Mouse (Mus musculus) liver, embryonic 12.5 days (tissue): ENCODE data around the gene Gfi1b. TPM values are rescaled to one million over a fixed set of nuclear protein-coding genes. Genes with fewer than 3 reads are reported as not detected.
A peak's percentile ranks its signal among the peaks of the same experiment; 100 is the strongest.

Experiments
- ATAC-seq: fragments of 200-750 bp; cut with Nextera tagmentation; 2 replicates; pipeline ENCODE4 v1.8.0; 2017; ENCODE audit warnings: moderate number of reproducible peaks, mild to moderate bottlenecking, moderate library complexity
- H3K27ac ChIP-seq: fragments of 300-500 bp; sonication (generic); 2 replicates; pipeline ENCODE4 v1.5.1; 2016; ENCODE audit warnings: mild to moderate bottlenecking
- H3K27me3 ChIP-seq: fragments of 300-500 bp; sonication (generic); replicated peaks from 2 replicates; pipeline ENCODE4 v1.6.1; 2016; ENCODE audit warnings: mild to moderate bottlenecking, moderate library complexity
- H3K36me3 ChIP-seq: fragments of 300-500 bp; sonication (generic); 2 replicates; pipeline ENCODE4 v1.6.1; 2016; ENCODE audit warnings: mild to moderate bottlenecking, moderate library complexity
- H3K4me1 ChIP-seq: fragments of 300-500 bp; sonication (generic); 2 replicates; pipeline ENCODE4 v1.6.1; 2016
- H3K4me2 ChIP-seq: fragments of 300-500 bp; sonication (generic); 2 replicates; pipeline ENCODE4 v1.6.1; 2016; ENCODE audit warnings: mild to moderate bottlenecking, moderate library complexity
- H3K4me3 ChIP-seq: fragments of 300-500 bp; sonication (generic); 2 replicates; pipeline ENCODE4 v1.5.1; 2016; ENCODE audit warnings: mild to moderate bottlenecking, moderate library complexity
- H3K9ac ChIP-seq: fragments of 300-500 bp; sonication (generic); 2 replicates; pipeline ENCODE4 v1.6.1; 2016; ENCODE audit warnings: mild to moderate bottlenecking, moderate library complexity
- H3K9me3 ChIP-seq: fragments of 300-500 bp; sonication (generic); replicated peaks from 2 replicates; pipeline ENCODE4 v1.6.1; 2016; ENCODE audit warnings: mild to moderate bottlenecking, moderate library complexity
- WGBS: fragments of 180-500 bp; shearing (Covaris S2); methylation state at CpG from one replicate; pipeline ENCODE4 v1.1.7; 2016; ENCODE audit not compliant: insufficient replicate concordance; 5-methylcytosine and 5-hydroxymethylcytosine counted together
- polyA plus RNA-seq: library from polyadenylated mRNA; unstranded; fragments of >200 nt; fragmentation: Nextera tagmentation; extraction: Ambion mirVana; gene quantifications from 2 replicates; pipeline ENCODE4 v1.2.1, GENCODE M21; 2016

The Gfi1b gene
- polyA plus RNA-seq, 1 experiment from 2014 or later = 117 TPM

- peaks cover 64% of the 10 kb centered on the region for H3K4me1 ChIP-seq
Observed at GRCm38 (mm10) chr2:28620522-28620921, 1.3 kb downstream of the Gfi1b start.

GRCm38 (mm10) chr2:28619369-28619768, 2.4 kb downstream of the Gfi1b start:
- Histone ChIP-seq H3K27ac (peak overlapping the region; percentile 97), H3K27me3 (no peaks in the 10 kb centered on the region), H3K4me1 (peaks cover 76% of the 10 kb centered on the region), H3K4me3 (peak overlapping the region; percentile 78), H3K4me2 (peak overlapping the region; percentile 82), H3K36me3 (peaks cover 44% of the 10 kb centered on the region), H3K9ac (peak overlapping the region; percentile 88), H3K9me3 (no peaks in the 10 kb centered on the region)
- 33% methylated on average over 6 of the region's 6 CpGs for WGBS
- no peak for ATAC-seq

More at GRCm38 (mm10) chr2:28620522-28620921, 1.3 kb downstream of the Gfi1b start:
- Histone ChIP-seq H3K36me3 (peaks cover 32% of the 10 kb centered on the region), H3K27ac (peak overlapping the region; percentile 97), H3K9me3 (no peaks in the 10 kb centered on the region), H3K9ac (peak overlapping the region; percentile 88), H3K4me2 (peak overlapping the region; percentile 82), H3K4me3 (peak overlapping the region; percentile 78), H3K27me3 (no peaks in the 10 kb centered on the region)
- 17% methylated on average over 10 of the region's 10 CpGs for WGBS
- ATAC-seq = no peak

- 20% methylated on average over 6 of the region's 6 CpGs for WGBS
- H3K36me3 ChIP-seq = peaks cover 49% of the 10 kb centered on the region
- H3K4me1 ChIP-seq = peaks cover 81% of the 10 kb centered on the region
- H3K4me2 ChIP-seq = peak overlapping the region; percentile 82
- H3K27me3 ChIP-seq = no peaks in the 10 kb centered on the region
- no peaks in the 10 kb centered on the region for H3K9me3 ChIP-seq
- H3K27ac ChIP-seq = peak overlapping the region; percentile 97
- ATAC-seq = no peak
- peak overlapping the region; percentile 88 for H3K9ac ChIP-seq
- peak overlapping the region; percentile 78 for H3K4me3 ChIP-seq
Observed at GRCm38 (mm10) chr2:28618777-28619336, 2.9 kb downstream of the Gfi1b start.

GRCm38 (mm10) chr2:28617498-28618486, 4.0 kb downstream of the Gfi1b start:
- H3K36me3 ChIP-seq = peaks cover 60% of the 10 kb centered on the region
- 36% methylated on average over 8 of the region's 8 CpGs for WGBS
- peak overlapping the region; percentile 78 for H3K4me3 ChIP-seq
- H3K9ac ChIP-seq = peak overlapping the region; percentile 88
- peak; percentile 50 for ATAC-seq
- no peaks in the 10 kb centered on the region for H3K9me3 ChIP-seq
- H3K4me1 ChIP-seq = peaks cover 83% of the 10 kb centered on the region
- peak overlapping the region; percentile 82 for H3K4me2 ChIP-seq
- no peaks in the 10 kb centered on the region for H3K27me3 ChIP-seq
- peak overlapping the region; percentile 97 for H3K27ac ChIP-seq

- Histone ChIP-seq H3K4me3 (peak overlapping the region; percentile 78), H3K27me3 (no peaks in the 10 kb centered on the region), H3K4me2 (peak overlapping the region; percentile 82), H3K9ac (peak overlapping the region; percentile 88), H3K27ac (peak overlapping the region; percentile 97), H3K9me3 (no peaks in the 10 kb centered on the region), H3K36me3 (peaks cover 69% of the 10 kb centered on the region), H3K4me1 (peaks cover 83% of the 10 kb centered on the region)
- 20% methylated on average over 9 of the region's 9 CpGs for WGBS
- ATAC-seq = peak; percentile 87
Observed at GRCm38 (mm10) chr2:28616874-28617273, 4.9 kb downstream of the Gfi1b start.

GRCm38 (mm10) chr2:28616358-28616757, 5.4 kb downstream of the Gfi1b start:
- Histone ChIP-seq H3K36me3 (peaks cover 74% of the 10 kb centered on the region), H3K27me3 (no peaks in the 10 kb centered on the region), H3K4me3 (peak overlapping the region; percentile 78), H3K4me2 (peak overlapping the region; percentile 82), H3K4me1 (peaks cover 84% of the 10 kb centered on the region), H3K9ac (peak overlapping the region; percentile 88), H3K27ac (peak overlapping the region; percentile 97), H3K9me3 (no peaks in the 10 kb centered on the region)
- WGBS = 25% methylated on average over 5 of the region's 5 CpGs
- ATAC-seq = peak; percentile 28

GRCm38 (mm10) chr2:28613599-28613998, 8.2 kb downstream of the Gfi1b start:
- no peak overlapping the region for H3K4me2 ChIP-seq
- H3K9ac ChIP-seq = no peak overlapping the region
- no peaks in the 10 kb centered on the region for H3K9me3 ChIP-seq
- H3K4me3 ChIP-seq = no peak overlapping the region
- peaks cover 90% of the 10 kb centered on the region for H3K36me3 ChIP-seq
- 90% methylated on average over 10 of the region's 10 CpGs for WGBS
- ATAC-seq = no peak
- peaks cover 99% of the 10 kb centered on the region for H3K4me1 ChIP-seq
- H3K27me3 ChIP-seq = no peaks in the 10 kb centered on the region
- peak overlapping the region; percentile 97 for H3K27ac ChIP-seq

- Histone ChIP-seq H3K4me1 (peaks cover 99% of the 10 kb centered on the region), H3K9me3 (no peaks in the 10 kb centered on the region), H3K27me3 (no peaks in the 10 kb centered on the region), H3K9ac (no peak overlapping the region), H3K4me2 (no peak overlapping the region), H3K36me3 (peaks cover 89% of the 10 kb centered on the region), H3K4me3 (no peak overlapping the region), H3K27ac (peak overlapping the region; percentile 90)
- WGBS = 92% methylated on average over 10 of the region's 10 CpGs
- ATAC-seq = no peak
Observed at GRCm38 (mm10) chr2:28612436-28613063, 9.2 kb downstream of the Gfi1b start.

- peak overlapping the region; percentile 90 for H3K27ac ChIP-seq
- no peaks in the 10 kb centered on the region for H3K9me3 ChIP-seq
- WGBS = 84% methylated on average over 17 of the region's 17 CpGs
- H3K4me3 ChIP-seq = no peak overlapping the region
- peaks cover 99% of the 10 kb centered on the region for H3K4me1 ChIP-seq
- ATAC-seq = no peak
- peaks cover 89% of the 10 kb centered on the region for H3K36me3 ChIP-seq
- peak overlapping the region; percentile 6; the same call in 1 of the 2 replicates for H3K9ac ChIP-seq
- no peak overlapping the region; the same call in 1 of the 2 replicates for H3K4me2 ChIP-seq
- no peaks in the 10 kb centered on the region for H3K27me3 ChIP-seq
Observed at GRCm38 (mm10) chr2:28611407-28611787, 10.4 kb downstream of the Gfi1b start.

- Histone ChIP-seq H3K36me3 (peaks cover 84% of the 10 kb centered on the region), H3K4me3 (no peak overlapping the region), H3K9me3 (no peaks in the 10 kb centered on the region), H3K9ac (no peak overlapping the region; the same call in none of the 2 replicates), H3K27me3 (no peaks in the 10 kb centered on the region), H3K4me1 (peaks cover 99% of the 10 kb centered on the region), H3K27ac (peak overlapping the region; percentile 90), H3K4me2 (no peak overlapping the region; the same call in 1 of the 2 replicates)
- 85% methylated on average over 12 of the region's 12 CpGs for WGBS
- no peak for ATAC-seq
Observed at GRCm38 (mm10) chr2:28610716-28611406, 10.9 kb downstream of the Gfi1b start.

GRCm38 (mm10) chr2:28609851-28610250, 11.9 kb downstream of the Gfi1b start:
- H3K9me3 ChIP-seq = no peaks in the 10 kb centered on the region

More at GRCm38 (mm10) chr2:28609851-28610250, 11.9 kb downstream of the Gfi1b start:
- H3K9ac ChIP-seq = peak overlapping the region; percentile 31; the same call in 1 of the 2 replicates
- H3K4me2 ChIP-seq = no peak overlapping the region
- H3K27ac ChIP-seq = peak overlapping the region; percentile 90
- no peak for ATAC-seq
- peaks cover 74% of the 10 kb centered on the region for H3K36me3 ChIP-seq
- H3K4me3 ChIP-seq = no peak overlapping the region
- H3K27me3 ChIP-seq = no peaks in the 10 kb centered on the region
- WGBS = 83% methylated on average over 10 of the region's 10 CpGs
- peaks cover 93% of the 10 kb centered on the region for H3K4me1 ChIP-seq
